Mouse (Mus musculus): Measurements from ENCODE around the gene Rps18. TPM values are rescaled to one million over a fixed set of nuclear protein-coding genes. Genes with fewer than 3 reads are reported as not detected.

Gene Rps18
- polyA plus RNA-seq (2014; fragmentation: Illumina TruSeq; extraction: RNeasy Lipid Tissue Mini Kit (QIAGEN cat#74804); ENCODE audit: low read depth, low replicate concordance), result 17.8 TPM

DNA sequence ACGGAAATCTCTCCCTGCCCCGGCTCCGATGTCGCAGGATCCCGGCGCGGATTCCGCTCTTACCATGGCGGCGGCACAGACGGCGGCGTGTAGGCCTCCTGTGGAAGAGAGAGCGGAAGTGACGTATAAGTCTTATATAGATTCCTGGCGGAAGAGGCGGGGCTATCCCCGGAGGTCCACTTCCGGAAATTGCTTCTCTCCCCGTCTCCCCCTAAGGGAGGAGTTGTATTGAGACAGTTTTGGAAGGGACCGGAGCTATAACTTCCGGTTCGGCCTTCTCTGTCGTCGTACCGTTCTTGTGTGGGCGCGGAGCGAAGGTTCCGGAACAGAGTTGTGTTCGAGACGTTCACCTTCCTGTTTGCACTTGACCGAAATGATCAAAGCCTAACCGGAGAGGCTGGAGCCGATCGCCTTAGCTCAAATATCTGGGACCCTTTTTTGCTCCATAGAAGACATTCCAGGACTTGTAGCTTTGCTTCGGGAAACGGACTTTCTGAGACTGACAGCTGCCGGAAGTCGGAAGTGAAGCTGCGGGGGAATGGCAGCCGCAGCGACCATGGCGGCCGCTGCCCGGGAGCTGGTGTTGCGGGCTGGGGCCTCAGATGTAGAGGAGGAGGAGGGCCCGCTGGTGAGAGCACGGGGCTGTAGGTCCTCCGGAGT, at the start of gene Rps18, which contains the start of gene Vps52:
Gene Rps18, minus strand, starts transcription at position 447 of the 660 bp plus-strand sequence.
Gene Vps52, plus strand, starts transcription at position 258 of the 660 bp plus-strand sequence.

DNA sequence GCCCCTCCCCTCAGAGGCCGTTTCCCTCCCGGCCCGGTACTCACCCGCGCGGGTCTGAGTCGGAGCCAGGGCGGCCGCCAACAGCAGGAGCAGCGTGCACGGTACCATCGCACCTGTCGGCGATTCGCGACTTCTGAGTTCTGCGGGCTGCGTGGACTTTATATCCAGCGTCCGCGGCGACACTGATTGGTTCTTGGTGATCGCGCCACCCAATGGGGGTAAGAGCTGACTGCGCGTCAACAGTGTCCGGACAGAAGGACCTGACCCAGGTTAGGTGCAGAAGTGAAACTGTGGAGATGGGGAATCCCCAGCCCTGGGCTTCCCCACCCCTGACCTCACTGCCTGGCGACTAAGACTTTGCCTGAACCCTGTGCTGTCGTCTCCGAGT, 44.3 kb upstream of the Rps18 start, which contains the start of gene H2-K1:
Gene H2-K1, minus strand, starts transcription at position 198 of the 388 bp plus-strand sequence.

DNA sequence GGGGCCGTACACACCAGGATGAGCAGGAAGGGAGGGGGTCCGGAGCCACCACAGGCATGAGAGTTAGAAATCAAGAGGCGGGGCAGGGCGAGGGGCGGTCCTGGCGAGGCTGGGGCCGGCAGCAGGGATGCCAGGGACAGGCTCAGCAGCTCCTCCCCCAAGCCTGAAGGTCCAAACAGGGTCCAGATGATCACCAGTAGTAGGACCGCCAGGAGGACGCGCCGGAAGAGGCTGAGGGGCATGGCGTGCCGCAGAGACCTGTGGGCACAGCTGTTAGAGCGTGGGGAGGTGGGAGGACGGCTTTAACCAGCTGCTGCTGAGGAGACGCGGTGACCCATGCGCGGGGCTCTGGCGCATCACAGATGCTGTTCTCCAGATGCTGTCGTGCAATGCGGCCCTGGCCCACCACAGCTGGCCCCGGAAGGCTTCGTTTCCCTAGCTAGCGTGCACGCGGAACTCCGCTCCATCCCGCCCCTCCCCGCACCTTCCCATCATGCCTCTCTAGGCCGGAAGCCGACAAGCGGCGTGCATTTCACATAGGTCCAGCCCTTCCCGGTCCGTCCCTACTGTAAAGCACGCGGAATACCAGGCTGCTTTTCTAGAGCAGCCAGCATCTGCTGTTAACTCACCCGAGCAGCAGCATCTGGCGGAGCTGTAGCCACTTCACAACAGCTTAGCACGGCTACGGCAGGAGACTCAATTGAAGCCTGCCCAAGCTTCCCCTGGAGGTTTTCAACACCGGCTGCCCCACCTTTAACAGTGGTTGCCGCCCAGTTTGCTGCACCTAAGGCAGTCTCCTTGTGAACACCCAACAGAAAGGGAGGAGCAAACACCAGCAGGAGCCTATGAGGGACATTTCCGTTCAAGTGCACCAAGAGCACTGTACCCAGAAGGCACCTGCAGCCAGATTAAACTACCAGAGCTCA, 4.5 kb downstream of the Rps18 start, which contains the start of gene B3galt4:
Gene B3galt4, minus strand, starts transcription at position 468 of the 926 bp plus-strand sequence.

DNA sequence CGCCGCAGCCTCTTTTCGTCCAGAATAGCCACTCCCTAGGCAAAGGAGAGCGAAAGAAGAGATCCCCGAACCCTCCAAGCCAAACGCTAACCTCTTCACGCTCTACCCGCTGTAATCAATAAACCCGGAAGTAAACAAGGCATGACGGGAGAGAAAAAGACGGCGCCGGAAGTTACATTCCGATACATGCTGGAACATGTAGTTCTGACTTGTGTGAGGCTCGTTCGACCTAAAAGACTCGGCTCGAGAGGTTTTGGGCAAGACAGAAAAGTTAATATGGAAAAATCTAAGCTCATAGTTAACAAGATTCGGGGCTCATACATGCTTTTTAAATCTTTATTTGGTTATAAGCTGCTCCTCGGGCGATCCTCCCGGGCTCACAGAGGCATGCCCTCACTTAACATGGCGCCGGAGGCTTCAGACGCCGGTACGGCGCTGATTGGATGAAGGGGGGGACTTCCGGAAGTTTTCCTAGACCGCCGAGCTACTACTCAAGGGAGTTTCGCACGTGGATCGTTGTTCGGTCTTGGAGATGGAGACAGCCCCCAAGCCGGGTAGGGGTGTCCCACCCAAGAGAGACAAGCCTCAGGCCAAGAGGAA, 15.5 kb downstream of the Rps18 start, which contains the start of the genes Pfdn6 and Wdr46:
Gene Pfdn6, minus strand, starts transcription at position 138 of the 600 bp plus-strand sequence.
Gene Wdr46, plus strand, starts transcription at position 455 of the 600 bp plus-strand sequence.

DNA sequence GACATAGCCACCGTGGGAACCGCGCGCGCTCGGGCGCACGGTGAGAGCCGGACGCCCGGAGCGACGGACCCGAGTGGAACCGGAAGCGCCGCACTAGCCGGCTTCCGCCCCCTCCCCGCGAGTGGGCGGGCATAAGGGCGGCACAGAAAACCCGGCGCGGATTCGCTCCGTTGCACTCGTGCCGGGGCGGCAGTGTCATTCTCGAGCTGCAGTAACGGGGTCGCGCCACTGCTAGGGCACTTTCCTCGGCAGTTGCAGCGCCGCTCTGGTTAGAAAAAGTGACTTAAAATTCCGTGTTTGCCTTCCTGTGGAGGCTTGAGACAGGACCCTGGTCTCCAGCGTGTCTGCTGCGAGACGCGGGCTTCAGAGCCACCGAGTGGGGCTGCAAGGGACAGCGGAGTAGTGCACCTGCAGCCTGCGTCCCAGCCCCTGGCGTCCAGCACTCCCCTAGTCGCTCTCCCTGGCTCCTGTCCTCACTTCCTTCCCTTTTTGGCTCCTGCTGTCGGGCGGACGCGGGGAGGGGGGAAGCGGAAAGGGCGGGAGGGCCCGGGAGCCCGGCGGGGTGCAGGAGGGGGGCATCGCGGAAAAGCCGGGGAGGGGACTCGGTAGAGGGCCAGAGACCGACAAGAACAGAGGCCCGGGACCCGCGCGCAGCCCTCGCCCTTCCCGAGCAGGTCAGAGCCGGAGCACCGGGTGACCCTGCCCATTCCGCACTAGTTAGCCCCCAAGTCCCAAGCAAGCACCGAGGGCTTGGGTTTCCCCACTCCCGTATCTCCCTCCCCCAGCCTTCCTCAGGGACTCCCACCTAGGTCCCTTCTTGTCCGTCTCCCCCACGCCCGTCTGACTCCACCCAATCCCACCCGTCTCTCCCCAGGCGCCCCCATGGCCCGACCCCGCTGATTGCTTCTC, 26.2 kb downstream of the Rps18 start, which contains the start of gene Rgl2:
Gene Rgl2, plus strand, starts transcription at position 173 of the 909 bp plus-strand sequence.

DNA sequence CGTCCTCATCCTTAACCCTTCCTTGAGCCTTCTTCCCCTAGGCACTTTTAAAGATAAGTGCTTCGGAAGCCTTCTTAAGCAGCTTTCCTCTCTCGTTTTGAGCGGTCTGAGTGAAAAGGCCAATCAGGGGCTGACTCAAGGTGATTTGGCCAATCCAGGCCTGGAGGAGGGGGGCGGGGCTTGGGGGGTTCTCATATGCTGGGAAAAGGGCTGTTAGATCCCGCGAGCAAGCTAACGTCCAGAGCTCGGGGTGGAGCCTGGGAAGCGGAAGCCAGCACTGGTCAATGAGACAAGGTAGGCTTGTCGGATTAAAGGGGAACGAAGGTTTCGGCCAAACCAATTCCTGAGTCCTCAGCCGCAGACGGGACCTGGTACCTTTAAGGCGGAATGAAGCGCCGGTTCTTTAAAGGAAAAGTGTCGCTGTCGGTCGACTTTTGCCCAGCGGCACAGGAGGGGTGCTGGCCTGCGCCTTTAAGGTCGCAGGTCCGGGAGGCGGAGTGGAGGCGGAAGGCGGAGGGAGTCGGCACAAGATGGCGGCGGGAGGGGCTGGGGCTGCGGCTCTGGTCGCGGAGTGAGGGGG, 40.0 kb downstream of the Rps18 start, which contains the start of the genes Tapbp and Zbtb22:
Gene Tapbp, plus strand, starts transcription at position 229 of the 580 bp plus-strand sequence.
Gene Zbtb22, plus strand, starts transcription at position 234 of the 580 bp plus-strand sequence.

DNA sequence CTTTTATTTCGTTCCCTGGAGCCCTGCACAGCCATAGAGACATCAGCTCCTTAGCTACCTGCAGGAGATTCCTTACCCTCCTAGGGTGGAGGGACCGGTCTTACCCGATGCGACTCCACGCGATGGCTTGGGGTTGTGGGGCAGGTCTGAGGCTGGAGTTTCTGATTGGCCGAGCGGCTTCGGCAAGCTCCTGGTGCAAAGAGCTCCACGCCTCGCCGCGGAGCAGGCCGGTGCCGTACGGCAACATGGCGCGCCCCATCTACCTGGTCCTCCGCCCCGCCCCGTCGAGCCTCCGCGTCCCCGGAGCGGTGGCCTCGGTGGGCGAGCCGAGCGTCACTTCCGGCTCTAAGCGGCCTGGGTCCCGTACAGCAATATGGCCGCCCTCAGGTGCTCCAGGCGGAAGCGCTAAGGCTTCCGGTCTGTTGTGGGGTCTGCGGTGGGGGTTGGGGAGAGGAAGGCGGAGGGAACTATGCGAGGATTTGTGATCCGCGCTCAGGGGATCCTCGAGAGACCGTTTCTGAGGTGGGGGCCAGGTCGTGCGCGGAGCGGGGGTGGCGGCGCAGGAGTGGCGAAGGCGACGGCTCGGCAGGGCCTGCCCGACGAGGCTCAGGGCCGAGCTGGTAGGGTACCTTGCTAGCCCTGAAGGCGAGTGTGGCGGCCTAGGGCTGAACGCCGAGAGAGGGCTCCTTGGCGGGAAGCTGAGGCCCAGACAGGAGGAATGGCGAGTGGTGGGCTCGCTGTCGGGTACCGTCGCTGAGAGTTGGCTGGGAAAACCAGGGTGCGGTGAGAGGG, 46.5 kb downstream of the Rps18 start, which contains the start of gene Daxx:
Gene Daxx, plus strand, starts transcription at position 338 of the 792 bp plus-strand sequence.

DNA sequence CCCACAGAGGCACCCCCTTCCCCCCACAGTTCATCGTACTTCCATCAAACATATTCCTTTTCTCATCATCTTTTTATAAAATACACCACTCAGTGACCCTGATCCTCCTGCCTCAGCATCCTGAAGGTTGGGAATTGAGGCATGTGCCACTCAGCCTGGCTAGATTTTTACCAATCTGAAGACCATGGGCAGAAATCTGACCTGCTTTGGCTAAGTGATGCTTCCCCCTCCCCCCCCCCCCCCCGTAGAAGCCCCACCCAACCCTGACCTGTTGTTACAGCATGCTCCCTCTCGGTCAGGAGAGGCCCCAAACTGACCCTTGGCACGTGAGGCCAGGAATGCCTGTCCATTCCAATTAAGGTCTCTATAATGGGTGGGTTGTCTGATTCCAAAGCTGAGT, 51.0 kb downstream of the Rps18 start, which contains the start of gene Platr17:
Gene Platr17, plus strand, starts transcription at position 301 of the 400 bp plus-strand sequence.

Other genes with a start within 250 kb of the Rps18 start
- gene March2, start 237.3 kb downstream of the Rps18 start, polyA plus RNA-seq (2014; fragmentation: Illumina TruSeq; extraction: RNeasy Lipid Tissue Mini Kit (QIAGEN cat#74804); ENCODE audit: low read depth, low replicate concordance), result 39.7 TPM
- gene Rab11b, start 195.5 kb downstream of the Rps18 start, polyA plus RNA-seq (2014; fragmentation: Illumina TruSeq; extraction: RNeasy Lipid Tissue Mini Kit (QIAGEN cat#74804); ENCODE audit: low read depth, low replicate concordance), result 40.2 TPM
- gene Angptl4, start 174.2 kb downstream of the Rps18 start, polyA plus RNA-seq (2014; fragmentation: Illumina TruSeq; extraction: RNeasy Lipid Tissue Mini Kit (QIAGEN cat#74804); ENCODE audit: low read depth, low replicate concordance), result 4.9 TPM
- gene Kank3, start 145.5 kb downstream of the Rps18 start, polyA plus RNA-seq (2014; fragmentation: Illumina TruSeq; extraction: RNeasy Lipid Tissue Mini Kit (QIAGEN cat#74804); ENCODE audit: low read depth, low replicate concordance), result 17.0 TPM
- 62.1 TPM for gene Rps28, start 131.4 kb downstream of the Rps18 start, polyA plus RNA-seq (2014; fragmentation: Illumina TruSeq; extraction: RNeasy Lipid Tissue Mini Kit (QIAGEN cat#74804); ENCODE audit: low read depth, low replicate concordance)
- gene Ndufa7, start 131.4 kb downstream of the Rps18 start, polyA plus RNA-seq (2014; fragmentation: Illumina TruSeq; extraction: RNeasy Lipid Tissue Mini Kit (QIAGEN cat#74804); ENCODE audit: low read depth, low replicate concordance), result 29.1 TPM
- gene Cd320, start 112.9 kb downstream of the Rps18 start, polyA plus RNA-seq (2014; fragmentation: Illumina TruSeq; extraction: RNeasy Lipid Tissue Mini Kit (QIAGEN cat#74804); ENCODE audit: low read depth, low replicate concordance), result 7.3 TPM
- gene Gm7029, start 82.2 kb downstream of the Rps18 start, polyA plus RNA-seq (2014; fragmentation: Illumina TruSeq; extraction: RNeasy Lipid Tissue Mini Kit (QIAGEN cat#74804); ENCODE audit: low read depth, low replicate concordance), result not detected
- not detected for gene Kifc1, start 65.3 kb downstream of the Rps18 start, polyA plus RNA-seq (2014; fragmentation: Illumina TruSeq; extraction: RNeasy Lipid Tissue Mini Kit (QIAGEN cat#74804); ENCODE audit: low read depth, low replicate concordance)
- not detected for gene Platr17, start 50.9 kb downstream of the Rps18 start, polyA plus RNA-seq (2014; fragmentation: Illumina TruSeq; extraction: RNeasy Lipid Tissue Mini Kit (QIAGEN cat#74804); ENCODE audit: low read depth, low replicate concordance)
- 9.9 TPM for gene Daxx, start 46.6 kb downstream of the Rps18 start, polyA plus RNA-seq (2014; fragmentation: Illumina TruSeq; extraction: RNeasy Lipid Tissue Mini Kit (QIAGEN cat#74804); ENCODE audit: low read depth, low replicate concordance)
- 43.1 TPM for gene Tapbp, start 40.1 kb downstream of the Rps18 start, polyA plus RNA-seq (2014; fragmentation: Illumina TruSeq; extraction: RNeasy Lipid Tissue Mini Kit (QIAGEN cat#74804); ENCODE audit: low read depth, low replicate concordance)
- gene Zbtb22, start 40.1 kb downstream of the Rps18 start, polyA plus RNA-seq (2014; fragmentation: Illumina TruSeq; extraction: RNeasy Lipid Tissue Mini Kit (QIAGEN cat#74804); ENCODE audit: low read depth, low replicate concordance), result 1.3 TPM
- gene Rgl2, start 26.5 kb downstream of the Rps18 start, polyA plus RNA-seq (2014; fragmentation: Illumina TruSeq; extraction: RNeasy Lipid Tissue Mini Kit (QIAGEN cat#74804); ENCODE audit: low read depth, low replicate concordance), result 3.8 TPM
- gene Pfdn6, start 15.7 kb downstream of the Rps18 start, polyA plus RNA-seq (2014; fragmentation: Illumina TruSeq; extraction: RNeasy Lipid Tissue Mini Kit (QIAGEN cat#74804); ENCODE audit: low read depth, low replicate concordance), result 14.8 TPM
- gene Wdr46, start 15.3 kb downstream of the Rps18 start, polyA plus RNA-seq (2014; fragmentation: Illumina TruSeq; extraction: RNeasy Lipid Tissue Mini Kit (QIAGEN cat#74804); ENCODE audit: low read depth, low replicate concordance), result 0.70 TPM
- 0.35 TPM for gene B3galt4, start 4.5 kb downstream of the Rps18 start, polyA plus RNA-seq (2014; fragmentation: Illumina TruSeq; extraction: RNeasy Lipid Tissue Mini Kit (QIAGEN cat#74804); ENCODE audit: low read depth, low replicate concordance)
- 6.1 TPM for gene Vps52, start 189 bp downstream of the Rps18 start, polyA plus RNA-seq (2014; fragmentation: Illumina TruSeq; extraction: RNeasy Lipid Tissue Mini Kit (QIAGEN cat#74804); ENCODE audit: low read depth, low replicate concordance)
- 201 TPM for gene H2-K1, start 44.3 kb upstream of the Rps18 start, polyA plus RNA-seq (2014; fragmentation: Illumina TruSeq; extraction: RNeasy Lipid Tissue Mini Kit (QIAGEN cat#74804); ENCODE audit: low read depth, low replicate concordance)
- gene Ring1, start 68.7 kb upstream of the Rps18 start, polyA plus RNA-seq (2014; fragmentation: Illumina TruSeq; extraction: RNeasy Lipid Tissue Mini Kit (QIAGEN cat#74804); ENCODE audit: low read depth, low replicate concordance), result 1.9 TPM
- gene H2-Ke6, start 72.1 kb upstream of the Rps18 start, polyA plus RNA-seq (2014; fragmentation: Illumina TruSeq; extraction: RNeasy Lipid Tissue Mini Kit (QIAGEN cat#74804); ENCODE audit: low read depth, low replicate concordance), result 6.8 TPM
- 0.82 TPM for gene Slc39a7, start 75.7 kb upstream of the Rps18 start, polyA plus RNA-seq (2014; fragmentation: Illumina TruSeq; extraction: RNeasy Lipid Tissue Mini Kit (QIAGEN cat#74804); ENCODE audit: low read depth, low replicate concordance)
- 0.99 TPM for gene Rxrb, start 75.8 kb upstream of the Rps18 start, polyA plus RNA-seq (2014; fragmentation: Illumina TruSeq; extraction: RNeasy Lipid Tissue Mini Kit (QIAGEN cat#74804); ENCODE audit: low read depth, low replicate concordance)
- gene Col11a2, start 83.4 kb upstream of the Rps18 start, polyA plus RNA-seq (2014; fragmentation: Illumina TruSeq; extraction: RNeasy Lipid Tissue Mini Kit (QIAGEN cat#74804); ENCODE audit: low read depth, low replicate concordance), result not detected
- not detected for gene H2-Oa, start 136.3 kb upstream of the Rps18 start, polyA plus RNA-seq (2014; fragmentation: Illumina TruSeq; extraction: RNeasy Lipid Tissue Mini Kit (QIAGEN cat#74804); ENCODE audit: low read depth, low replicate concordance)
- not detected for gene H2-DMa, start 163.5 kb upstream of the Rps18 start, polyA plus RNA-seq (2014; fragmentation: Illumina TruSeq; extraction: RNeasy Lipid Tissue Mini Kit (QIAGEN cat#74804); ENCODE audit: low read depth, low replicate concordance)
- 272 TPM for gene Brd2, start 166.6 kb upstream of the Rps18 start, polyA plus RNA-seq (2014; fragmentation: Illumina TruSeq; extraction: RNeasy Lipid Tissue Mini Kit (QIAGEN cat#74804); ENCODE audit: low read depth, low replicate concordance)
- not detected for gene H2-DMb2, start 187.3 kb upstream of the Rps18 start, polyA plus RNA-seq (2014; fragmentation: Illumina TruSeq; extraction: RNeasy Lipid Tissue Mini Kit (QIAGEN cat#74804); ENCODE audit: low read depth, low replicate concordance)
- 2.0 TPM for gene H2-DMb1, start 197.1 kb upstream of the Rps18 start, polyA plus RNA-seq (2014; fragmentation: Illumina TruSeq; extraction: RNeasy Lipid Tissue Mini Kit (QIAGEN cat#74804); ENCODE audit: low read depth, low replicate concordance)
- gene Tap1, start 231.6 kb upstream of the Rps18 start, polyA plus RNA-seq (2014; fragmentation: Illumina TruSeq; extraction: RNeasy Lipid Tissue Mini Kit (QIAGEN cat#74804); ENCODE audit: low read depth, low replicate concordance), result 2.2 TPM
- 2.9 TPM for gene Psmb9, start 231.8 kb upstream of the Rps18 start, polyA plus RNA-seq (2014; fragmentation: Illumina TruSeq; extraction: RNeasy Lipid Tissue Mini Kit (QIAGEN cat#74804); ENCODE audit: low read depth, low replicate concordance)
- gene Psmb8, start 241.7 kb upstream of the Rps18 start, polyA plus RNA-seq (2014; fragmentation: Illumina TruSeq; extraction: RNeasy Lipid Tissue Mini Kit (QIAGEN cat#74804); ENCODE audit: low read depth, low replicate concordance), result 1.2 TPM
- gene Tap2, start 247.5 kb upstream of the Rps18 start, polyA plus RNA-seq (2014; fragmentation: Illumina TruSeq; extraction: RNeasy Lipid Tissue Mini Kit (QIAGEN cat#74804); ENCODE audit: low read depth, low replicate concordance), result 0.64 TPM